Comparison of ENCODE assay signal across 24 mouse cellular contexts in genomic region chrX:41496528-41496927, GRCm38 (mm10).
"Had no signal": no experiment of that assay in that cellular context is flagged by ENCODE, and none has a peak within 500 bp of the region (broad histone marks: within the 10 kb centered on the region; RNA-seq: fewer than 3 reads in every experiment).

No protein-coding gene starts in this region.

- H3K9ac ChIP-seq: forebrain, postnatal 0 days; heart, embryonic 13.5 days; heart, embryonic 15.5 days; hindbrain, embryonic 13.5 days; kidney, embryonic 15.5 days; limb, embryonic 12.5 days had no signal

- H3K27ac ChIP-seq: heart, adult 2 months; heart, embryonic 13.5 days; heart, embryonic 15.5 days; hindbrain, embryonic 13.5 days; hindbrain, postnatal 0 days; kidney, embryonic 15.5 days; kidney, postnatal 0 days; limb, embryonic 10.5 days; limb, embryonic 12.5 days had no signal

- H3K36me3 ChIP-seq: heart, embryonic 13.5 days; heart, embryonic 15.5 days; hindbrain, embryonic 13.5 days; kidney, embryonic 15.5 days; limb, embryonic 10.5 days; limb, embryonic 12.5 days had no signal

- ATAC-seq: forebrain, postnatal 0 days; hindbrain, postnatal 0 days; intestine, embryonic 16.5 days had no signal

- H3K4me3 ChIP-seq: heart, adult 2 months; heart, embryonic 13.5 days; heart, embryonic 15.5 days; hindbrain, embryonic 13.5 days; kidney, embryonic 15.5 days; limb, embryonic 10.5 days; limb, embryonic 12.5 days had no signal

- H3K9me3 ChIP-seq: heart, embryonic 13.5 days; heart, embryonic 15.5 days; hindbrain, embryonic 13.5 days; kidney, embryonic 15.5 days; limb, embryonic 10.5 days; limb, embryonic 12.5 days had no signal

- H3K27me3 ChIP-seq: heart, embryonic 13.5 days; heart, embryonic 15.5 days; hindbrain, embryonic 13.5 days; kidney, embryonic 15.5 days; limb, embryonic 12.5 days had no signal

- H3K4me2 ChIP-seq: heart, embryonic 11.5 days; heart, embryonic 13.5 days; heart, embryonic 15.5 days; hindbrain, embryonic 13.5 days; kidney, embryonic 15.5 days; limb, embryonic 12.5 days had no signal

- H3K4me1 ChIP-seq: heart, embryonic 13.5 days; heart, embryonic 15.5 days; kidney, embryonic 15.5 days; limb, embryonic 10.5 days; limb, embryonic 12.5 days had no signal

- DNase-seq: forebrain, postnatal 0 days; gastrocnemius, postnatal 14 days; gastrocnemius, postnatal 36 days; heart, adult 11 months; heart, adult 2 months; heart, postnatal 14 days; heart, postnatal 36 days; kidney, adult 11 months; kidney, adult 2 months; kidney, adult 9 months; kidney, postnatal 14 days; kidney, postnatal 36 days; layer of hippocampus, adult 9-11 months; layer of hippocampus, postnatal 36 days had no signal
